Mouse (Mus musculus) MEL (cell line): ENCODE results near the gene Satb1. TPM values are rescaled to one million over a fixed set of nuclear protein-coding genes. Genes with fewer than 3 reads are reported as not detected.

ENCODE experiments used
- DNase-seq: peaks from one replicate; pipeline ENCODE4 v3.0.0; 2011; ENCODE audit warnings: low read depth, low spot score
- H3K27ac ChIP-seq: 2 replicates; pipeline ENCODE4 v1.5.1; 2012; ENCODE audit warnings: low read depth, mild to moderate bottlenecking, control low read depth, low read length, moderate library complexity; ENCODE audit not compliant: control insufficient read depth
- H3K27me3 ChIP-seq, 2 experiments: fragments of 150-350 bp in 1 of 2; sonication (generic) in 1 of 2; 2 replicates each; pipeline ENCODE4 v1.6.1; 2012; ENCODE audit warnings: low read length in 2 of 2, mild to moderate bottlenecking in 2 of 2, improper control_type of control experiment in 1 of 2, moderate library complexity in 1 of 2; ENCODE audit not compliant: insufficient read depth in 2 of 2, control insufficient read depth in 1 of 2
- H3K36me3 ChIP-seq, 2 experiments: 2 replicates each; pipeline ENCODE4 v1.6.1; 2012 to 2014; ENCODE audit warnings: low read length in 2 of 2, improper control_type of control experiment in 1 of 2, inconsistent platforms in 1 of 2, mild to moderate bottlenecking in 1 of 2; ENCODE audit not compliant: insufficient read depth in 2 of 2, control insufficient read depth in 1 of 2
- H3K4me1 ChIP-seq, 2 experiments: fragments of 150-350 bp in 1 of 2; sonication (generic) in 1 of 2; 2 replicates each; pipeline ENCODE4 v1.6.1; 2012; ENCODE audit warnings: low read length in 2 of 2, improper control_type of control experiment in 1 of 2, mild to moderate bottlenecking in 1 of 2; ENCODE audit not compliant: insufficient read depth in 2 of 2, control insufficient read depth in 1 of 2
- H3K4me3 ChIP-seq, 2 experiments: fragments of 150-350 bp in 1 of 2; sonication (generic) in 1 of 2; 2 replicates each; pipeline ENCODE4 v1.5.1; 2012; ENCODE audit warnings: low read depth in 2 of 2, low read length in 2 of 2, mild to moderate bottlenecking in 2 of 2, moderate library complexity in 2 of 2, control low read depth in 1 of 2, improper control_type of control experiment in 1 of 2; ENCODE audit not compliant: control insufficient read depth in 1 of 2, insufficient read depth in 1 of 2
- H3K79me2 ChIP-seq: 2 replicates; pipeline ENCODE4 v1.6.1; 2012; ENCODE audit warnings: mild to moderate bottlenecking, low read length, moderate library complexity; ENCODE audit not compliant: control insufficient read depth, poor library complexity, insufficient read depth
- H3K9ac ChIP-seq: 2 replicates; pipeline ENCODE4 v1.6.1; 2012; ENCODE audit warnings: low read depth, mild to moderate bottlenecking, control low read depth, low read length, moderate library complexity; ENCODE audit not compliant: control insufficient read depth, poor library complexity, severe bottlenecking
- H3K9me3 ChIP-seq: fragments of 150-350 bp; sonication (generic); replicated peaks from 2 replicates; pipeline ENCODE4 v1.6.1; 2012; ENCODE audit warnings: mild to moderate bottlenecking, low read length, improper control_type of control experiment, moderate library complexity; ENCODE audit not compliant: insufficient read depth
- CHD1 ChIP-seq: IDR thresholded peaks from 2 replicates; pipeline ENCODE4 v1.6.1; 2012; ENCODE audit warnings: low read depth, mild to moderate bottlenecking, inconsistent platforms, low read length, improper control_type of control experiment
- CTCF ChIP-seq, 3 experiments: IDR thresholded peaks in 2 of 3; conservative IDR thresholded peaks in 1 of 3; 2 replicates each; pipeline ENCODE4 v1.5.1; 2011 to 2012; ENCODE audit warnings: low read length in 3 of 3, low read depth in 2 of 3, mild to moderate bottlenecking in 2 of 3, improper control_type of control experiment in 1 of 3, inconsistent platforms in 1 of 3, mixed read lengths in 1 of 3, moderate library complexity in 1 of 3; ENCODE audit not compliant: control insufficient read depth in 1 of 3, insufficient read depth in 1 of 3, poor library complexity in 1 of 3, severe bottlenecking in 1 of 3
- ELF1 ChIP-seq: IDR thresholded peaks from 2 replicates; pipeline ENCODE4 v1.6.1; 2014; ENCODE audit warnings: low read depth, mild to moderate bottlenecking, inconsistent platforms, low read length, improper control_type of control experiment, moderate library complexity
- EP300 ChIP-seq, 2 experiments: IDR thresholded peaks; 2 replicates each; pipeline ENCODE4 v1.6.1; 2011; ENCODE audit warnings: improper control_type of control experiment in 2 of 2, low read length in 2 of 2, low read depth in 1 of 2, mild to moderate bottlenecking in 1 of 2
- GATA1 ChIP-seq: IDR thresholded peaks from 2 replicates; pipeline ENCODE4 v1.6.1; 2011; ENCODE audit warnings: low read depth, low read length, improper control_type of control experiment
- JUND ChIP-seq: IDR thresholded peaks from 2 replicates; pipeline ENCODE4 v1.6.1; 2011; ENCODE audit warnings: low read depth, mild to moderate bottlenecking, improper control_type of control experiment, low read length
- MAX ChIP-seq: IDR thresholded peaks from 2 replicates; pipeline ENCODE4 v1.6.1; 2011; ENCODE audit warnings: low read length, improper control_type of control experiment
- MAZ ChIP-seq: IDR thresholded peaks from 2 replicates; pipeline ENCODE4 v1.6.1; 2012; ENCODE audit warnings: low read depth, mild to moderate bottlenecking, inconsistent platforms, low read length, improper control_type of control experiment
- NELFE ChIP-seq: IDR thresholded peaks from 2 replicates; pipeline ENCODE4 v1.6.1; 2011; ENCODE audit warnings: low read depth, low read length, improper control_type of control experiment
- NRF1 ChIP-seq: IDR thresholded peaks from 2 replicates; pipeline ENCODE4 v1.6.1; 2014; ENCODE audit warnings: low read depth, mild to moderate bottlenecking, inconsistent platforms, low read length, improper control_type of control experiment, moderate library complexity; ENCODE audit not compliant: poor library complexity, insufficient read depth, severe bottlenecking
- POLR2A ChIP-seq, 2 experiments: IDR thresholded peaks; 2 replicates each; pipeline ENCODE4 v1.6.1; 2011 to 2012; ENCODE audit warnings: low read length in 2 of 2, mild to moderate bottlenecking in 2 of 2, control low read depth in 1 of 2, improper control_type of control experiment in 1 of 2, low read depth in 1 of 2, moderate library complexity in 1 of 2; ENCODE audit not compliant: control insufficient read depth in 1 of 2, insufficient read depth in 1 of 2, poor library complexity in 1 of 2
- RAD21 ChIP-seq: IDR thresholded peaks from 2 replicates; pipeline ENCODE4 v1.6.1; 2011; ENCODE audit warnings: mild to moderate bottlenecking, low read depth, low read length, improper control_type of control experiment
- RCOR1 ChIP-seq: IDR thresholded peaks from 2 replicates; pipeline ENCODE4 v1.6.1; 2012; ENCODE audit warnings: low read depth, mild to moderate bottlenecking, inconsistent platforms, low read length, improper control_type of control experiment
- SIN3A ChIP-seq: IDR thresholded peaks from 2 replicates; pipeline ENCODE4 v1.6.1; 2012; ENCODE audit warnings: low read length, improper control_type of control experiment, inconsistent platforms
- SMC3 ChIP-seq: IDR thresholded peaks from 2 replicates; pipeline ENCODE4 v1.6.1; 2011; ENCODE audit warnings: low read depth, low read length, improper control_type of control experiment
- TAL1 ChIP-seq: IDR thresholded peaks from 2 replicates; pipeline ENCODE4 v1.6.1; 2012; ENCODE audit warnings: mild to moderate bottlenecking, inconsistent platforms, low read length, moderate library complexity, mixed read lengths
- TBP ChIP-seq: IDR thresholded peaks from 2 replicates; pipeline ENCODE4 v1.8.0; 2011; ENCODE audit warnings: low read depth, low read length, improper control_type of control experiment
- UBTF ChIP-seq: IDR thresholded peaks from 2 replicates; pipeline ENCODE4 v1.6.1; 2012; ENCODE audit warnings: low read depth, mild to moderate bottlenecking, inconsistent platforms, low read length, improper control_type of control experiment, moderate library complexity, borderline replicate concordance; ENCODE audit not compliant: insufficient read depth
- USF2 ChIP-seq, 2 experiments: IDR thresholded peaks; 2 replicates each; pipeline ENCODE4 v1.6.1; 2011 to 2012; ENCODE audit warnings: improper control_type of control experiment in 2 of 2, low read length in 2 of 2, borderline replicate concordance in 1 of 2, inconsistent platforms in 1 of 2, low read depth in 1 of 2, mild to moderate bottlenecking in 1 of 2; ENCODE audit not compliant: insufficient read depth in 1 of 2
- ZMIZ1 ChIP-seq: IDR thresholded peaks from 2 replicates; pipeline ENCODE4 v1.6.1; 2012; ENCODE audit warnings: low read depth, mild to moderate bottlenecking, inconsistent platforms, low read length, improper control_type of control experiment, moderate library complexity
- ZNF384 ChIP-seq: IDR thresholded peaks from 2 replicates; pipeline ENCODE4 v1.6.1; 2012; ENCODE audit warnings: low read depth, mild to moderate bottlenecking, inconsistent platforms, low read length, improper control_type of control experiment
- polyA plus RNA-seq, 2 experiments: library from polyadenylated mRNA; stranded (reverse) in 1 of 2; unstranded in 1 of 2; fragments of >175 nt in 1 of 2; fragments of >200 nt in 1 of 2; gene quantifications; 2 replicates each; pipeline versions ENCODE4 v1.2.1 to v1.2.4; 2012; ENCODE audit warnings: low replicate concordance in 2 of 2, low read depth in 1 of 2; ENCODE audit not compliant: insufficient read length in 2 of 2, insufficient read depth in 1 of 2, missing spikeins in 1 of 2
- total RNA-seq: library from RNA; depleted of rRNA; stranded (reverse); fragments of 300-350 nt; gene quantifications from 2 replicates; pipeline ENCODE4 v1.2.3, GENCODE M21; 2012

The Satb1 gene
- total and polyA plus RNA-seq, 3 experiments = 0.08 TPM; not detected in 2

- H3K4me3 ChIP-seq = no peak overlapping the region
- no peak for TF ChIP-seq SIN3A
- no peak for TF ChIP-seq MAZ
- no peak for TF ChIP-seq RAD21
- TF ChIP-seq CHD1 = no peak
- TF ChIP-seq CTCF (IDR thresholded peaks at IDR 0.05 in 2 of 3, conservative IDR thresholded peaks at IDR 0.05 in 1 of 3; ENCODE audit: control insufficient read depth in 1 of 3, insufficient read depth in 1 of 3, low read depth in 2 of 3, low read length in 3 of 3, poor library complexity in 1 of 3, severe bottlenecking in 1 of 3) = no peak
- TF ChIP-seq TAL1 = no peak
- TF ChIP-seq POLR2A (IDR thresholded peaks at IDR 0.05; ENCODE audit: control insufficient read depth in 1 of 2, insufficient read depth in 1 of 2, low read depth in 1 of 2, low read length in 2 of 2, poor library complexity in 1 of 2) = no peak
- TF ChIP-seq NRF1 = no peak
- no peak for TF ChIP-seq ZMIZ1
- TF ChIP-seq ZNF384 = no peak
- no peak for TF ChIP-seq SMC3
- TF ChIP-seq ELF1 = no peak
- TF ChIP-seq JUND = no peak
- TF ChIP-seq USF2 (IDR thresholded peaks at IDR 0.05; ENCODE audit: borderline replicate concordance in 1 of 2, insufficient read depth in 1 of 2, low read depth in 1 of 2, low read length in 2 of 2) = no peak
- TF ChIP-seq TBP = no peak
- TF ChIP-seq MAX = no peak
- no peak for TF ChIP-seq UBTF
- TF ChIP-seq GATA1 = no peak
- no peak for TF ChIP-seq NELFE
- TF ChIP-seq RCOR1 = no peak
- H3K27me3 ChIP-seq = no peaks in the 10 kb centered on the region; a peak in 1 of 4 replicates
- no peaks in the 10 kb centered on the region for H3K36me3 ChIP-seq
- no peaks in the 10 kb centered on the region for H3K4me1 ChIP-seq
- no peak overlapping the region for H3K9ac ChIP-seq
- no peaks in the 10 kb centered on the region for H3K79me2 ChIP-seq
- H3K9me3 ChIP-seq = no peaks in the 10 kb centered on the region
- DNase-seq = no peak
- H3K27ac ChIP-seq = no peak overlapping the region
These were observed 90.6 kb downstream of the Satb1 start for GRCm38 (mm10) chr17:51742502-51742901.

GRCm38 (mm10) chr17:51741126-51741525, 92.0 kb downstream of the Satb1 start:
- no peaks in the 10 kb centered on the region for H3K4me1 ChIP-seq
- no peaks in the 10 kb centered on the region for H3K36me3 ChIP-seq
- H3K9ac ChIP-seq = no peak overlapping the region
- no peak for DNase-seq
- H3K4me3 ChIP-seq = no peak overlapping the region
- H3K79me2 ChIP-seq = no peaks in the 10 kb centered on the region
- H3K9me3 ChIP-seq = no peaks in the 10 kb centered on the region
- H3K27ac ChIP-seq = no peak overlapping the region
- TF ChIP-seq EP300 (IDR thresholded peaks at IDR 0.05; ENCODE audit: low read depth in 1 of 2, low read length in 2 of 2) = no peak
- no peaks in the 10 kb centered on the region; a peak in 1 of 4 replicates for H3K27me3 ChIP-seq
